Mouse (Mus musculus) heart, adult 9 months (tissue): ENCODE results near the gene Tcn2.
"Not testable (repeated sequence)": the region's sequence is repeated elsewhere in the genome, so short reads cannot be mapped to it uniquely, and the experiment has no call there.

Source experiments
- DNase-seq, 2 experiments: peaks; one replicate each; pipeline ENCODE4 v3.0.0; 2022; ENCODE audit warnings: low spot score in 2 of 2

Gene Tcn2

DNA sequence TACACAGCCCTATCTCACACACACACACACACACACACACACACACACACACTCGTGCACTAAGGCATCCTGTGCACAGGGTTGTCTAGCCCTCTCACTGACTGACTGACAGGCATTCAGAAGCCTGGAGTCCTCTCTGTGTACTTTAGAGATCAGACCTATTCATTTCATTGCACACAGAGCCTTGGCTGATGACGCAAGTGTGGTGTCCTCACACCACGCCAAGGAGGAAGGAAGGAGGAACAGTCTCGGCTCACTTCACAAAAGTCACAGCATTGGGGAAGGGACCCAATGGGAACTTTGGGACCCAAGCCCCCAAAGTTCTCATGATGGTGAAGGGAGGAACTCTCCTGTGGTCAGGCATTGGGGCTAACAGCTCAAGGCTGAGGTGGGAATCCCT, 1.9 kb downstream of the Tcn2 start:
- no peak for DNase-seq

DNA sequence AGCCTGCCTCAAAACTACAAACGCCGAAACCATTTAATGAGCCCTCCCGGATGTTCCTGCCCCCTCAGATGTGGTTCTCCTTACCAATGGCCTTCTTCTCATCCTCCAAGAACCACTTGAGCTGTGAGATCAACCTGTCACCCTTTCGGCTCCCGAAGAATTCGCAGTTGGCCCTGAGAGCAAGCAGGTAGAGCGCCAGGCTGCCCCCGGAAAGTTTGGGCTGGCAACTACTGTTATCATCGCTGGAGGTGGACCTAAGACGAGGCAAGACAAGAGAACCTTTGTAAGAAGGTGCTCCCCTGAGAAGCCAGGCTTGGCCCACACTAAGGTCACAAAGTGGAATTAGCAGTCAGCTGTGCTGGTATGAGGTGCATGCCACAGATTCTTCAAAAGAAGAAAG, 6.0 kb downstream of the Tcn2 start:
- no peak for DNase-seq

DNA sequence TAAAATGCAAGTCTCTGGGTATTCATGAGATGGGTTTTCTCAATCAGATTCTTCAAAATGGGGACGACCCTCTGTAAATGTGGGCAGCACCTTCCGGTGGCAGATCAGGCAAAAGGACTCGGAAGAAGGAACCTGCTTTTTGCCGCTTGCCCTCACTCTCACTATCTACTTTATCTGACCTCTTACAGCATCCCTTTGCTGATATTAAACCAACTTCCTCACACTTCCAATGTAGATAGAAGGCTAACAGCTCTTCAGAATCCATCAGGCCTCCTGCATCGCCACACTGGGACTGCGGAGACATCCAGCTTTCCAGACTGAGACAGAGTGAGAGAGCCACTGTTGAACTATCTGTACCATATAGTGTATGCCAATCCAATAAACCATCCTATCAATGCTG, 9.2 kb downstream of the Tcn2 start:
- no peak for DNase-seq

DNA sequence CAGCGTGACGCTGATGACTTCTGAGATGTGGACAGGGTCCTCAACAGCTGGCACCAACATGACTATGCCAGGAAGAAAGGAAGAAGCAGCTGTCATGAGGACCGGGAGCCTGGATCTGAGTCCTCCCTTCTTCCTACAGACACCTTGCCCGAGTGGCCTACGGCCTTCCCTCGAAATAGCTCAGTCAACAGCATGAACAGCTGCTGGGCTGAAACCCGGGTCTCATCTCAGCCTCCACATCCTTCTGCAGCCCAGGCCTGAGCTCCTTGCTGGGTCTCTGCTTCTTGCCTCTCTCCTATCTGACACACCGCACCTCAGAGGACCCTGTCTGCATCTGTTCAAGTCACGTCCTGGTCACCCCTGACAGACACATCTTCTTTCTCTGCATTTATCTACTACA, 9.8 kb downstream of the Tcn2 start:
- no peak for DNase-seq

DNA sequence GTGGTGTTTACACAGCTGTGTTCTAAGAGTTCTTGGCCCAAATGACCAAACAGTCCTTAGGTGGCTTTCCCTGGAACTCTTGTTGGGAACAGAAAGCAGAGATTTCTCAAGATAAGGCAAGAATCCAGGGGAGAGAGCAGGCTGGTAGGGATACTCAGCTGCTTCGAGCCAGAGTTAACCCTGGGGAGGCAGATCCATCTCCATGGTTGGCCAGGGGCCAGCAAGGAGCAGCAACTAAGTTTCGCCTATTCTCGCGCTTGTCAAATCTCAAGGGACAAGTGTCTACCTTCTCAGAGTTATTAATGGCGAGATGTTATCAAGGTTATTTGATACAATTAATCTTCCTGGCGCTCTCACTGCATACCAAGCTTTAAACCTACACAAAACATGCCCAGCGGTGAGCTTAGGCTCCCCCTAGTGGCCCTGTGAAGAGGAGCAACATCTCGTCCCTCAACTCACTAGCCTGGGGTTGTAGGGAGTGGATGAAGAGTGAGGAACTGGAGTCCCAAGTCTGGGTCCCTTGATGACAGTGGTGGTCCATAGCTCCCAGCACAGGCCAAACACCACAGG, 10.6 kb downstream of the Tcn2 start:
- peak in 1 of 2 experiments; percentile 23 for DNase-seq

DNA sequence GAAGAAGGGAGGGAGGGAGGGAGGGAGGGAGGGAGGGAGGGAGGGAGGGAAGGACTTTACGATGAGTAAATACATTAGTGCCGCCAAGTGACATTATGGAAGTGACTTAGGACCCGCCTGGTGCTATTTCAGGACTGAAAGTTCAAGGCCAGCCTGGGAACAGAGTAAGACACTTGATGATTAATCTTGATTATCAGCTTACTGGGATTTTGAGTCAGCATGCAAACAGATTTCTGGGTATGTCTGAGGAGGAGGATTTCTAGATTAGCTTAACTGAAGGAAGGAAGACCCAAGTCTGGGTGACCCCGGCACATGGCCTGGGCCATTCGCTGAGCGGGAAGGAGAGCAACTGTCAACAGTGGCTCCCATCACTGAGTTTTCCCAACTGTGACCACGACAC, 11.5 kb downstream of the Tcn2 start:
- DNase-seq: no peak

DNA sequence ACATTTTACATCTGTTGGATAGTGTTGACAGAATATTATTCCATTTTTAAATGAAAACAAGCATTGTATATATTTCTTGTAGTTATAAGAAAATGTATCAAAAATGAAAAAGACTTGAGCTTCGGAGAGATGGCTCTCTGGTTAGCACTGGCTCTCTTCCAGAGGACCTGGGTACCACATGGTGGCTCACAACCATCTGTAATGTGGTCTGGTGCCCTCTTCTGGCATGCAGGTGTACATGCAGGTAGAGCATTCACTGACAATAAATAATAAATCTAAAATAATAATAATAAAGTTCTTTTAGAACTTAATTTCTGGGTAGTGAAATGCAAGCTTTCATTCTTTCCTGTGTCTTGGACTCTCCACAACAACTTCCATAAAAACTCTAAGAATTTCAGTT, 13.2 kb downstream of the Tcn2 start:
- no peak for DNase-seq

DNA sequence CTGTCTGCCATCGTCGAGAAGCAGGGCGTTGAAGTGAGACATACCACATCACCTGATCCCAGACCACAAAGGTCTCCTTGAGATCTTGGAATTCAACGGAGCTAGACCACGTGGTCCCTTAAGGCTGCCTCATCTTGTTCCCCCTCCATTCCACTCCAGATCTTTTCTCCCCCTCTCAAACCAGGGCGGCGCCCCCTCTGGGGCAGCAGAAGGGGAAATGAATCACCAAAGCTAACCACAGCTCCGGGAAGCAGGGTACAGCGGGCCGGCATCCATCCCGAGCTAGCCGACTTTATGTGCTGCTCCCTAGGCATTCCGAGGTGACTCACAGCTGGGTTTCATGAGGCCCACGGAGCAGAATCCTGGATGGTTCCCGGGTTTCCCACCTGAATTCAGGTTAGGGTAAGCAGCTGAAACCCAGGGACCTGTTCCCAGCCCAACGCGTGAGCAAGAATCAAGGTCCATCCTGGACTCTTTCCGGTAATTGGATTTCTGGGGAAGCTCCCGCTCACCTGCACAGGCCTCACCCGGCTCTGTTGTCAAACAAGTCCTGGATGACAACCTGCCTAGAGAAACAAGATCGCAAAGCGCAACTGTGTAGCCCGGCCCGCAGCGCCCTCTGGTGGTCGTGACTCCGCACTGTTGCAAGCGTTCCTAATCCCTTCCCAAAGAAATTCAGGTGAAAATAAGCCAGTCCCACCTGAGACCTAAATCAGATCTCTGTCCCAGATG, 17.7 kb downstream of the Tcn2 start, which contains the start of gene Slc35e4:
TSS of gene Slc35e4 (minus strand) at position 556 of the 732 bp plus-strand sequence.
- peak; percentile 74 to 78 for DNase-seq

DNA sequence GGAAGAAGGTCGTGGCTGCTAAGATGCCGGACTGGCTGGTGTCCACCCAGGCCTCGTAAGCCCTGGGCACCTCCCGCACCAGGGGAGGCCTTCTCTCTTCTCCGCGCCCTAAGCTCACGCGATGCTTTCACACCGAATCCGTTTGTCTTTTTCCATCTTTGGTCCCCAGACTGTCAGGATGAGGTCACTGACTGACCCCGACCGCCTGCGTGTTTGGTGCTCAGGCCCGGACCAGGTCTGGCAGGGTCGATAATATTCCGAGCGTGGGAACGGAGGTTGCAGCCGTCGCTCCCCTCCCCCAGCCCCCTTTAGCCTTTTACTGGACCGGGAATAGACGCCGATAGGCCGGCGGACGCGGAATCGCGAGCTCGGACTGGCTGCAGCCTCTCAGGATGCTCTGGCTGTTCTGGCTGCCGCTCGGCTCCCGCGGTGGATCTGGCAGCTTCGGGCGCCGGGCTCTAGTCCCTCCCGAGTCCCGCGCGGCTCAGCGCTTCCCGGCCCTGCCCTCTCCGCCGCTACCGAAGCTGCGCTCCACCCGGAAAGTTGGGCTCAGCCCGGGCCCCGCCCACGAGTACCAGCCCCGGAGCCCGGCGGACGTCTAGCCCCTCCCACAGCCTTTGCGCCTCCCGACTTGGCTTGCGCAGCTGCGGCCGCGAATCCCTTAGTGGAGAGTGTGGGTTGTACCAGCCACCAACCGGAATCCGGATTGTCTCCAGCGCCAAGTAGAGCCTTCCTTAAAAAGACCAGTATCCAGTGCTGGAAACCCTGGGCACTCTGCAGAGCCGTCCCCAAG, 18.4 kb downstream of the Tcn2 start:
- peak; percentile 93 to 95 for DNase-seq

DNA sequence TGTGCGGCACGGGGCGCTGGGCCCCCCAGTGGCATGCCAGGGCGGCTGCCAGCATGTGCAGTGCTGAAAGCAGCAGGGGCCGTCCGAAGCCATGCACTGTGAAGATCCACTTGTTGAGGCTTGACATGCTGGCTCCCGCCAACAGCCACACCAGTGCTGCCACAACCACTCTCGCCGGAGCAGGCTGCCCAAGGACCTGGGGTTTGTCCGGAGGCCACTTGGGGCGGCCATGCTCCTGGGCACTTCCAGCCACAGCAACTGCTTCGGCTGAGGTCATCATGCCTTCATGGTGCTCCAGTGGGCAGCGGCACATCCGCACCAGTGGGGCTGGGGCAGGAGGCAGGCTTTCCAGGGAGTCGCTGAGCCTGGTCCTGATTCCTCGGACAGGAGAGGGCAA, 19.1 kb downstream of the Tcn2 start:
- peak; percentile 31 to 43 for DNase-seq

DNA sequence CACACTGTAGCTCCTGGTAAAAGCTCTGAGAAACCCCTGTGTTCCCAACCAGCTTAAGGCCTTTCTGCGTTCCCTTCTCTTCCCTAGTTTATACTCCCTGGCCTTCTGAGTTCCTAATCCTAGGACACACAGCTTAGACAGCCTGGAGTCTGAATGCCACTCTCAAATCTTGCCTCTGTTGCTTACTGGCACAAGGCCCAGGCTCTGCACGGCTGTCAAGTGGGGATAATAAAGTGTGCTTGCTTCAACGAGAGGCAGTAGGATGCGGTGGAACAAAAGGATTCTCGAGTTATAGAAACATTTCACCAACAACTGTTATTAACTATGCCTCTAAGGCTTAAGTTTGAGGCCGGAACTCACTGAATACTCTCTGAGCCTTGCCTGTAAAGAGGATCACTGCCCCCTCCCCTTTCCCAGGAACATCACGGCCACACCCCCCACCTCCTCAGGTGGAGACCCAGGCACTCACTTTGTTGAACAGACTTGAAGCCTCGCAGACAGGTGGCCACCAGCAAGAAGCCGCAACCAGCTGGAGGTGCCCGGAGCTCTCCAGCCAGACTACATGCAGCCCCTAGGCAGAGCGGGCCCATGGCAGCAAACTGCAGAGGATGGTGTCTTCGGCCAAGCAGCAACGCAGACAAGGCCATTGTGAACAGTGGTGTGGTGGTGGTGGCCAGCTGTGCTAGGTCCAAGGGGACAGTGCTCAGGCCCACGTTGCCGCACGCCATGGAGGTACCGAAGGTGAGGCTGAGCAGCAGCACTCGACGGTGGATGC, 19.7 kb downstream of the Tcn2 start:
- peak in 1 of 2 experiments; percentile 24 for DNase-seq

DNA sequence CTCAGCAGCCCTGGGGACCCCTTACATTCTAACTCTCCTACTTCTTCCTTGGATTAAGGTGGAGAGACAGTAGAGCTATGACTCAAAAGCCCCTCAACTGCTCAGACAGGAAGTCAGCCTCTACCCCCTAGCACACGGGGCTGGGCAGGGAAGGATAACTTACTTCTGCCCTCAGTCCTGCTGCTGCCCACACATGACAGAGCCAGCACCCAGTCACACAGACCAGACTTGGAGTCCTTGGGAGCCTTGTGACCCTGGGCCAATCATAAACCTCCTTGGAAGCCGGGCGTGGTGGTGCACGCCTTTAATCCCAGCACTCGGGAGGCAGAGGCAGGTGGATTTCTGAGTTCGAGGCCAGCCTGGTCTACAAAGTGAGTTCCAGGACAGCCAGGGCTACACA, 20.5 kb downstream of the Tcn2 start:
- DNase-seq: not testable (repeated sequence)

DNA sequence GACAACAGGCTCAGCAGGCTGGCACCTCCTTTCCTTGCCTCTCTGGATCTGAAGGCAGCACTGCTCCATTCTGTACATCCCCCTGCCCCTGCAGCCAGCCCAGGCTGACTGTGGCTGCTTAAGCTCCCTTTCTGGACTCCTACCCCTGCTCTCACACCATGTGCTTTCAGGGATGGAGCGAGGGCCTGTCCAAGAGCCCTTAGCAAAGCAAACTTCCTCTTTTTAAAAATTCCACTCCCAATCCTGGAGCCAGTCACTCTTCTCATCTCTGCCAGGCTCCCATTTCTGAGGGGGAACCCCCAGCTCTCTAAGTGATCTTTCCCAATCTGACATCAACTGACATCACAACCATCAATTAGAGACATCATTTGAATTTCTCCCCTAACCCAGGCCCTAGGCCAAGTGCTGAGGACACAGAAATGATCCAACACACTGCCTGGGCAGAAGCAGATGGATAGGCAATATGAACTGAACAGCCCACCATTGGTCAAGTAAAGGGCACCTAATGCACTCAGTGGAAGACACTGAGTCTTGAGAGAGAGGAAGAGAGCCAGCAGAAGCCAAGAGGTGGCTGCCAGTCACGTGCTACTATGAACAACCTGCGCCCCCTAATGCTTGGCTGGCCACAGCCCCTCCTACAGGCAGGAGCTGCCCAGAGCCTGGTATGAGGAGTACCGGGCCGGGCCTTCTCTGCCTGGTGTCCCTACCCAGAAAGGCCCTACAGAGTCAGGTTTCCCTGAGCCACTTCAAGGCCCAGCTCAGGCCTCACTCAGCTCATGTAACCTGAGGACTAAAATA, 21.2 kb downstream of the Tcn2 start:
- no peak for DNase-seq

DNA sequence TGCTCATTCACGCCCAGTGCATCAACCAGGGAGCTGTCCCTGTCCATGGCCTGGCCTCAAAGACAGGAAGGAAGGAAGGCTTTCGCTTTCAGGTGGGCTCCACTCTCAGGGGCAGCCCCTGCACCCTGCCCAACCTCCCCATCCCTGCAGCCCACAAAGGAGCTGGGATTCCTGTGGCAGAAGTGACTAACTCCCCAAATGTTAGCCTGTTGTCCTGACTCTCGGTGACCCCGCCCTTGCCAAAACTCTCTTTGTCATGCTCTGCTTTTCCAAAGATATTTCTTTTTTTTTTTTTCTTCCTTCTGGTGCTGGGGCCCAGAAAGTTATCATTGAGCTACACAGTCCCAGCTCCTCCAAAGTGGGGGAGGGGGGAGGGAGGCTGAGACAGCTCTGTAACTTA, 22.7 kb downstream of the Tcn2 start:
- no peak for DNase-seq

DNA sequence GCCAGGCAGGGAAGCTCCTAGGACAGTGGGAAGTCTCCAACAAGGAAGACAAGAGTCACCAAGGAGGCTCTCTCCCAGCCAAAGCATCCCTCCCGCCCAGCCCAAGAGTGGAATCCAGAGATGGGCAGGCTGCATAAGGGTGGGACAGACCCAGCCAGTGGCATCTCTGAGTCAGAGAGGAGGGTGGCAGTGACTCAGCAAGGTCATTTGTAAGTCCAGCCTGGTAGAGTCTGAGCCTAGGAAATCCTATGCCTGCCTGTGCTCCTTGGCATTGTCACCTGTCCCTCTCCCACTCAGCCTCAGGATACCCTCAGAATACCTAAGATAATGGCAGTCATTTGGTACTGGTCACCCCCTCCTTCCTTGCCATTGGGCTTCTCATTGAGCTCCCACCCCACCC, 26.5 kb downstream of the Tcn2 start:
- DNase-seq: no peak

DNA sequence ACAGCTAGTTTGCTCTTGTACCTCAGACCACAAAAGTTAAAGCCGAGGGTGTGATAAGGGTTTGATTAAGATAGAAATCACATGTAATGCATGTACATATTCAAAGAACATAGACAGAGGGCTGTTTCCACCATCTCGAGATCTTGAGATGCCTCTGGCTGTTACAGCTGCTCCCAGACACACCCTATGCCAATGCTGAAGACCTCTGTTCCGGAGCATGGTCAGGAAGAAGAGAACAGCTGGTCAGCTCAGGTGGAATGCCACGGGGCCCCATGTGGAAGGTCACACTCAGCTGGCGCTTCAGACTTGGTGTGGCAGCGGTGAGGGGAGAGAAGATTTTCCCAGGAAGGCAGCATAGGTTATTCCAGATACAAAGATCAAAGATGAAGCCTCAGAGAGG, 27.3 kb downstream of the Tcn2 start:
- DNase-seq: no peak

DNA sequence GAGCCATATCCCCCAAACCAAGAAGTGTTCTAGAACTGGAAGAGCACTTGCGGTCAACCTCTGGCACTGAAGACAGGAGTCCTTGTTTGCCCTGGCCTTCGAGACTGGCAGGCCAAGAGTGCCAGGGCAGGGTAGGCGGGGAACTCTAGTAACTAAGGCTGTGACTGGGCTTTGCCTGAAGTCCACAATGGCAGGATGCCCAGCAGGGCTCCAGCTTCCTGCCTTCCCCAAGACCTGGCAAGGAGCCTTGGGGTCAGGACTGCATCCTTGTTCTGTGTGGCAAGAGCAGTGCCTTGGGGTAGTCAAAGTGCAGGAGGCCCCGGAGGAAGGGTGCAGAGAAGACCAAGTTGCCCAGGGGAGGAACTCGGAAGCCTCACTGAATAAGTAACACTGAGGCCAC, 28.9 kb downstream of the Tcn2 start:
- DNase-seq: peak; percentile 63 to 75

DNA sequence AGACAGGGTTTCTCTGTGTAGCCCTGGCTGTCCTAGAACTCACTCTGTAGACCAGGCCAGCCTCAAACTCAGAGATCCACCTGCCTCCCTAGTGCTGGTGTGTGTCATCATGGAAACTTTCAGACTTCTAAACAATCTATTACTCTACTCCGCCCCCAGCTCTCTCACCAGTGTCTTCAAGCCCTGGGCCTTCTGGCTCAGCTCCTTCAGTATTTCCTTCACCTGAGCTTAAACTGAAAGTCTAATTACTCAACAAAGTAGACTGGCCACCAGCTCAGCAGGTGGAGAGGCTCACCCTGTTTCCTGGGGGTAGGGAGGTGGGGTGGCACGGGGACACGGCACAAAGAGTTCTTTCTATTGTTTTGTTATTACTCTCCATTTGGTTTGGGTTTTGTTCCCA, 29.4 kb downstream of the Tcn2 start:
- no peak for DNase-seq

DNA sequence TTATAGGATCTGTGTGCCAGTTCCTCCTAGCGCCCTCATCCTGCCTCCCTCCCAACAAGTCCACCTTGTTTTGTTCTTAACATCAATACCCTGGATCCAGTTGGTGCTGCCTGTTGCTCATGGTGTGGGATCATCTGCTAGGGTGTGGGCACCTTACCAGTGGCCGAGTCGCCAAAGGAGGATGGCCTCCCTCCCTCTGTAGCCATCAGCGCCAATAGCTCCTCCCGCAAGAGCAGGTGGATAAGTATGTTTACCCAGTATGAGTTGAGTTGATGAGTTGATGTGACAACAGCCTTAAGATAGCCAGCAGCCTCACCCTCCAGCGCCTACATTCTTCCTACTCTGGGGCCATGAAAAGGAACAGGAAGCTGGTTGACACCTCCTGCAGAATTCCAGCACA, 31.7 kb downstream of the Tcn2 start:
- no peak for DNase-seq

DNA sequence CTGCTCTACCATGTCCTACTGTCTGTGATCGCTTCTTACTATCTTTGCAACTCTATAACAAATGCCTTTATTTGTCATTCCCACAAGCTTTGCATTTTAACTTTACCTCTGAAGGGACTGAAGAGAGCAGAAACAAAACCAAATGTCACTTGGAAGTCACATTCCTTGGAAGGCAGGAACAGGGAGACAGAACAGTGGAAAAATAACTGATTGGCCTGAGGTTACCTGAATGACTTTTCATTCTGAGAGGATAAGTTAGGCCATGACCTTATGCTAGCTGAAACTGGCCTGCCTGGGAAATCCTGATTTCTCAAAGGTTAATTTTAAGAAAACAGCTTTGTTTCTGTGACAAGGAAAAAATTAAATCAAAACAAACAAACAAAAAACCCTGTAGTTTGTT, 36.0 kb downstream of the Tcn2 start:
- DNase-seq: peak in 1 of 2 experiments; percentile 16

DNA sequence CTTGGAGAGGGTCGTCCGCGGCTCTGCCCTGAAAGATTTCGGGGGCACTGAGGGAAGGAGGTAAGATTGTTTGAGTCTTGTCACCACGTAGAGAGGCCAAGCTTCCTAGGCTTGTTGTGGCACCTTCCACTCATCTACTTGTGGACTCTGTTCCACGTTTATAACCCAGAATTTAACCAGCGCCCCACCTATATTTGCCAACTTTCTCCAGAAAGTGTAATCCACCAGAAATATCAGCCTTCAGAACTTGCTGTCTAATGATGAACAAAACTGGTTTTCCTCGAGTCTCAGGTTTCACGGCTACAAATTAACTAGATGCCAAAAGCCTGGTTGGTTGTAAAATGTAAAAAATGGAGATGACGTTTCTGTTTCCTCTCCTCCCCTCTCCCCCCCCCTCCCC, 36.5 kb downstream of the Tcn2 start:
- no peak for DNase-seq
